Mouse (Mus musculus) midbrain, embryonic 14.5 days (tissue): ENCODE measurements around the gene Plp2. TPM values are rescaled to one million over a fixed set of nuclear protein-coding genes. Genes with fewer than 3 reads are reported as not detected.

Experiments used
- ATAC-seq: fragments of 200-750 bp; cut with Nextera tagmentation; 2 replicates; pipeline ENCODE4 v1.8.0; 2017; ENCODE audit warnings: moderate number of reproducible peaks, moderate library complexity; ENCODE audit not compliant: low FRiP score, low TSS enrichment
- DNase-seq: peaks from one replicate; pipeline ENCODE4 v3.0.0-alpha.2; 2015
- H3K27ac ChIP-seq: fragments of 300-500 bp; sonication (generic); replicated peaks from 2 replicates; pipeline ENCODE4 v1.5.1; 2014; ENCODE audit warnings: mild to moderate bottlenecking, low read depth, low read length, moderate library complexity
- H3K27me3 ChIP-seq: fragments of 300-500 bp; sonication (generic); 2 replicates; pipeline ENCODE4 v1.6.1; 2014; ENCODE audit warnings: low read length, control low read depth, mixed read lengths; ENCODE audit not compliant: control insufficient read depth, insufficient read depth
- H3K36me3 ChIP-seq: fragments of 300-500 bp; sonication (generic); 2 replicates; pipeline ENCODE4 v1.6.1; 2014; ENCODE audit warnings: low read length, control low read depth; ENCODE audit not compliant: control insufficient read depth, insufficient read depth
- H3K4me1 ChIP-seq: fragments of 300-500 bp; sonication (generic); 2 replicates; pipeline ENCODE4 v1.6.1; 2014; ENCODE audit warnings: mild to moderate bottlenecking, antibody characterized with exemption, low read length, control low read depth; ENCODE audit not compliant: control insufficient read depth, insufficient read depth
- H3K4me2 ChIP-seq: fragments of 300-500 bp; sonication (generic); 2 replicates; pipeline ENCODE4 v1.6.1; 2014; ENCODE audit warnings: mild to moderate bottlenecking, low read length, moderate library complexity
- H3K4me3 ChIP-seq: fragments of 300-500 bp; sonication (generic); replicated peaks from 2 replicates; pipeline ENCODE4 v1.5.1; 2014; ENCODE audit warnings: low read depth, low read length
- H3K9ac ChIP-seq: fragments of 300-500 bp; sonication (generic); replicated peaks from 2 replicates; pipeline ENCODE4 v1.6.1; 2014; ENCODE audit warnings: mild to moderate bottlenecking, low read length, moderate library complexity
- H3K9me3 ChIP-seq: fragments of 300-500 bp; sonication (generic); 2 replicates; pipeline ENCODE4 v1.6.1; 2016; ENCODE audit warnings: low read length, control low read depth, mixed read lengths; ENCODE audit not compliant: control insufficient read depth
- WGBS: fragments of 180-500 bp; shearing (Covaris S2); extraction: QIAGEN DNeasy Blood & Tissue Kit; methylation state at CpG from one replicate; pipeline ENCODE4 v1.1.7; 2014; 5-methylcytosine and 5-hydroxymethylcytosine counted together
- polyA plus RNA-seq: library from polyadenylated mRNA; unstranded; fragments of >200 nt; fragmentation: Nextera tagmentation; extraction: Ambion mirVana; gene quantifications from 2 replicates; pipeline ENCODE4 v1.2.1, GENCODE M21; 2014

Gene Plp2
- polyA plus RNA-seq, 1 experiment from 2014 or later = 22.4 TPM

DNA sequence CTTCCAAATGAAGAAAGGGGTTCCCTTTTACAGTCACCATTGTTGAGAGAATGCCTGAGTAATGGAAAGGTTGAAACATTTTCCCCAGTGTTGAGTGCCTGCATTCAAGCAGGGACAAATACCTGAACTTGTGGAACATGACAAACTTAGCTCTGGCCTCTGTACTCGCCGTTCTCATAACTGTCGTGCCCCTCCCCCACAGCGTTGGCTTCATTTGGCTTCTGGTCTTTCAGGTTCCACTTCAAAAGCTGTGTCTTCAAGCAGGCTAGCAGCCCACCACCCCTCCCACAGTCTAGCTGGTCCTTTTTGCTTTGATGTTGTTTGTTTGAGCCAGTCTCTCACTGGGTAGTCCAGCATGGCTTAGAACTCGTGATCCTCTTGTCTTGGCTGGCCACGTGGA, 1.5 kb upstream of the Plp2 start:
- H3K27ac ChIP-seq = no peak overlapping the region
- ATAC-seq (no peak), DNase-seq (no peak)
- no peaks in the 10 kb centered on the region for H3K36me3 ChIP-seq
- no peaks in the 10 kb centered on the region for H3K9me3 ChIP-seq
- H3K4me1 ChIP-seq = no peaks in the 10 kb centered on the region
- no peaks in the 10 kb centered on the region for H3K27me3 ChIP-seq
- 56% methylated on average over 6 of the region's 6 CpGs for WGBS
- no peak overlapping the region for H3K4me2 ChIP-seq
- H3K9ac ChIP-seq = no peak overlapping the region
- H3K4me3 ChIP-seq = no peak overlapping the region

DNA sequence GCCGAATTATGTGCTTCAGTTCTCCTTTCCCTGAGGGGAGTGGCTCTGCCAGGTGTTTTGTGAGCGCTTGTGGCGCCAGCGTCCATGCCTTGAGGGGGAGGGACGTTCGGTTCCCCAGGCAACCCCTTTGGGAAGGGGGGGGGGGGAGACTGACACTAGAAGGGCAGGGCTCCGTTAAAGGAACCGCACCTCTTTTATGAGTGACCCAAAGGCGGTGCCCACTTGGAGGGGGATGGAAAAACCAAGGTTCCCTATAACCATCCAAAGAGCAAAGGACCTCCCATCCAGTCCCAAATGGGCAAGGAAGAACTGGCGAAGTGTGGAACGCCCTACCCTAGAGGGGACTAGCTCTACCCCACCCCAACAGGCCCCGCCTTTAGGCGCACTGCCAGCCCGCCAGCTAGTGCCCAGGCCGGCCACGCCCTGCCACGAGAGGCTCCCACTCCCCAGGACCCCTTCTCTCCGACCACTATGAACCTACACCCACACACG, 754 bp downstream of the Plp2 start:
- Histone ChIP-seq H3K36me3 (no peaks in the 10 kb centered on the region), H3K9me3 (no peaks in the 10 kb centered on the region), H3K27ac (no peak overlapping the region), H3K4me1 (no peaks in the 10 kb centered on the region), H3K4me2 (peak overlapping the region; percentile 44), H3K27me3 (no peaks in the 10 kb centered on the region), H3K9ac (0 out of 2 replicates have a peak overlapping the region, but pooled peaks have one; percentile 9), H3K4me3 (peak overlapping the region; percentile 27)
- 20% methylated on average over 17 of the region's 19 CpGs for WGBS
- DNase-seq (peak; percentile 50), ATAC-seq (peak; percentile 59)

DNA sequence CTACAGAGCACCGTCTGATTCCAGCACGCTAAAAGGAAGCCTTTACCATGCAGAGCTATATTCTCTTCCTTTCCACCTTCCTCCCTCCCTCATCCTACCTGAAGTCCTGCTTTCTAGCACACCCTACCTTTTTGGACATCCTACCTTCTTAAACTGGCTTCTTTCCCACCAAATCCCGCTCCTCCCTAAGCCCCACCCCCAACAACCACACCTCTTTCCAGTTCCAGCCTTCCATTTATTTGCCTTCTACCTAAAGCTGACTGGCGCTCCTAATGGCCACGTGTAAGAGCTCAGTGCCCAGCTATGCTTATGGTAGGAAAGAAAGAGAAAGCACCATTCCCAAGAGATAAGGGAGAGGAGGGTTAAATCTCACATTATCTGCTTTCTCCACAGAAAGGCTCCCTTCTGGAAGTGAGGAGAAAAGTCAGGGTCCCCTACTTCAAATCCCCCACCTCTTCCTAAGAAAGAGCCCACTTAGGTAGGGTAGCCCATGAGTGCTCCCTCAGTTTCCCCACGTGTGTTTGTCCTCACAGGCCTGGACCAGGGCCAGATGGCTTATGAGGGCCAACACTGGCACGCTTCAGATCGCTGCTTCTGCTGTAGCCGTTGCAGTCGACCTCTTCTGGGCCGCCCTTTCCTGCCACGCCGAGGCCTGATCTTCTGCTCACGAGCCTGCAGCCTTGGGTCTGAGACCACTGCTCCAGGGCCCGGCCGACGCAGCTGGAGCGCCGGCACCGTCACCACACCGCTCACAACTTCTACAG, 5.3 kb downstream of the Plp2 start:
- H3K9me3 ChIP-seq = no peaks in the 10 kb centered on the region
- no peak overlapping the region for H3K27ac ChIP-seq
- H3K9ac ChIP-seq = no peak overlapping the region
- 73% methylated on average over 21 of the region's 21 CpGs for WGBS
- DNase-seq (no peak), ATAC-seq (no peak)
- no peaks in the 10 kb centered on the region for H3K4me1 ChIP-seq
- no peaks in the 10 kb centered on the region for H3K36me3 ChIP-seq
- no peak overlapping the region for H3K4me2 ChIP-seq
- no peak overlapping the region for H3K4me3 ChIP-seq
- no peaks in the 10 kb centered on the region for H3K27me3 ChIP-seq

DNA sequence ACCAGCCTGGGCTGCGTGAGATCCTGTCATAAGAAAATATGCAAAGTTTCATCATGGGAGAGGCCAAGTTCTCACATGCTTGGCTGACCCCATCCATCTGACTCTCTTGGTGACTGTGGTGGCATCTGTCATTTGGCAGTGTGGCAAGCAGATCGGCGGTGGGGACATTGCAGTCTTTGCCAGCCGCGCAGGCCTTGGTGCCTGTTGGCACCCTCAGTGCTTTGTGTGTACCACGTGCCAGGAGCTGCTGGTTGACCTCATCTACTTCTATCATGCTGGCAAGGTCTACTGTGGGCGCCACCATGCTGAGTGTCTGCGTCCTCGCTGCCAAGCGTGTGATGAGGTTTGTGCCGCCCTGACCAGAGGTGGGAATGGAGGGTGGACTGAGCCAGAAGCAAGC, 6.4 kb downstream of the Plp2 start:
- H3K27ac ChIP-seq = no peak overlapping the region
- H3K9me3 ChIP-seq = no peaks in the 10 kb centered on the region
- H3K9ac ChIP-seq = no peak overlapping the region
- 87% methylated on average over 11 of the region's 11 CpGs for WGBS
- H3K4me1 ChIP-seq = no peaks in the 10 kb centered on the region
- H3K27me3 ChIP-seq = no peaks in the 10 kb centered on the region
- DNase-seq (no peak), ATAC-seq (no peak)
- no peak overlapping the region for H3K4me2 ChIP-seq
- H3K4me3 ChIP-seq = no peak overlapping the region
- H3K36me3 ChIP-seq = no peaks in the 10 kb centered on the region

GRCm38 (mm10) chrX:7662936-7663335, 8.3 kb downstream of the Plp2 start:
- Histone ChIP-seq H3K9ac (no peak overlapping the region), H3K4me1 (0 out of 2 replicates have a peak, but pooled peaks cover 4% of the 10 kb centered on the region), H3K9me3 (no peaks in the 10 kb centered on the region), H3K27me3 (no peaks in the 10 kb centered on the region), H3K27ac (no peak overlapping the region), H3K36me3 (no peaks in the 10 kb centered on the region), H3K4me2 (no peak overlapping the region), H3K4me3 (no peak overlapping the region)
- DNase-seq (no peak), ATAC-seq (no peak)
- whole genome bisulfite sequencing = 82% methylated on average over 3 of the region's 3 CpGs

DNA sequence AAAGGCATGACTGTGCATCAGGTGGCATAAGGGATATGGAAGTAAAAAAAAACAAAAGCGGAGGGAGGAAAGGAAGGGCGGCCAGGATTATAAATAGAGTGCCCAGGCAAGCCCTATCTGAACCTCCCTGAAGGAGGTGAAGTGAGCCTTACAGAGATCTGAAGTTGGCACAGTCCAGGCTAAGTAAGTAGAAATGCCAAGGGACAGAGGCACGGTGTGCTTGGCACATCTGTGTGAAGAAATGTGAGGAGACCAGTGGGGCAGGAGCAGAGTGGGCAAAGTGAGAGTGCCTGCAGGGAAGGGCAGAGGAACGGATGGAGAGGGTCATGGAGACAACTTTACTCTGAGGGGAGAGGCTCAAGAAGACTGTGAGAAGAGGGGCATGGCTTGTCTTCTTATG, 10.1 kb downstream of the Plp2 start:
- H3K27me3 ChIP-seq = no peaks in the 10 kb centered on the region
- no peak for ATAC-seq

DNA sequence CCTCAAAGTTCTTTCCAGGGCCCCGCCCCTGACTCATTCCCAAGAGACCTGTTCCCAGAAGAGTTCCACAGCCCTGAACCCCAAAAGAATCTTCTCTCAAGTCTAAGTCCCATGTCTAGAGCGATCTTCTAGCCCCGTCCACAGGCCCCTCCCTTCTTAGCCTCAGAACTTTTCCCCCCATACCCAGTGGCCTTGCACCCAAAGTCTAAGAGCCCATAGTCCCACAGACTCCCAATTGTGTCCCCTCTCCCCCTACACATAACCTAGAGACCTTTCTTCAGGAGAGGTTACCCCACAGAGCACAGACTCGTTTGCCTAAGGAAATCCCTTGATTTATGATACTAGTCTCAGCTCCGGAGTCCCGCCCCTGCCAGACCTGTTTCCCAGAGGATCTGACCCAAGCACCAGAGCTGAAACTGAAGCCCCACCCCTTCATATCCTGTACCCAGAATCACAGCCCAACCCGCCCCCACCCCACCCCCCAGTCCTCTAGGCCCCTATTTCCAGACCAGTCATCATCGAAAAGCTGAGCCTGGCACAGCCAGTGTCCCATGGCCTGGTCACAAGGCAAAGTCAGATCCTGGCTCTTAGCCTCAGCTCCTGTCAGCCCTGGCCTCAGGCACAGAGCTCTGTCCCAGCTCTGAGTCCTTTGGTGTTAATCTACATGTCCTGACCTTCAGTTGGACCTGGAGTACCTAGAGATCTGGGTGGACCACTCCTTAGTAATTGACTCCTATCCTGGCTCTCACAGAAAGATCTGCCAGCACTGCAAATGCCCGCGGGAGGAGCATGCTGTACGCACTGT, 12.2 kb downstream of the Plp2 start:
- no peak for ATAC-seq
- Histone ChIP-seq H3K36me3 (no peaks in the 10 kb centered on the region), H3K4me3 (no peak overlapping the region), H3K9ac (no peak overlapping the region), H3K4me1 (0 out of 2 replicates have a peak, but pooled peaks cover 4% of the 10 kb centered on the region), H3K27me3 (no peaks in the 10 kb centered on the region), H3K27ac (no peak overlapping the region), H3K9me3 (no peaks in the 10 kb centered on the region), H3K4me2 (no peak overlapping the region)
- 62% methylated on average over 11 of the region's 11 CpGs for WGBS
- no peak for DNase-seq

More for the DNA sequence above, 10.1 kb downstream of the Plp2 start:
- Histone ChIP-seq H3K4me2 (no peak overlapping the region), H3K9me3 (no peaks in the 10 kb centered on the region), H3K4me1 (0 out of 2 replicates have a peak, but pooled peaks cover 4% of the 10 kb centered on the region), H3K27ac (no peak overlapping the region), H3K36me3 (no peaks in the 10 kb centered on the region), H3K9ac (no peak overlapping the region), H3K4me3 (no peak overlapping the region)
- no peak for DNase-seq
- 81% methylated on average over 4 of the region's 4 CpGs for WGBS

DNA sequence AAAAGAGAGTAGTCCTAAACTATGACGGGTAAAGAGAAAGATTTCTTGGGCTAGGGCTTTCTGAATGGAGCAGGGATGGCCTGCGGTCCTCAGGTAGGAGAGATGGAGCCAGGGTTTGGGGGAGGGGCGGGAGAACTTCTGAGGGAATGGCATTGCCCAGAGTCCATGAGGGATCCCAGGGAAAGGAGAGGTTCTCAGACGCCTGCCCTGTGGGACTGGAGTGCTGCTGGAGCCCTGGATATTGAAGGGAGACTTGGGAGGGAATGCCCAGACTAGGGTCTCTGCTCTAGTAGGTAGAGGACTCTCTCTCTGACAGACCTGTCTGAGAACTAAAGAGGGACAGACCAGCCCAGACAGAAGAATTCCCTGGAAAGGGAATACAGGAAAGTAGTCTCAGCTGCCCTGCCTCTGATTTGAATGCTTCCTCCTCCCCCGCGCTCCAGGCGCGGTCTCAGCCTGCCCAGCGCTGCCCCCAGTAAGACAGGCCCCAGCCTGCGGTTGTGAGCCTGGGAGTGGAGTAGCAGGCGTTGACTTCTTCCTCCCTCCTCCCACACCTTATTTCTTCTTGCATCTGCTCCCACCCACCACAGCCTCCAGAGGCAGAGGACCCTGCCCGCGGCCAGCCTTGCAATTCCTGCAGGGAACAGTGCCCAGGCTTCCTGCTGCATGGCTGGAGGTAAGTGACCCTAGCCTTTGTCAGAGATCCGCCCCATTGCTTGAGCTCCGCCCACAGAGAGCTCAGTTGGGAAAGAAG, 13.0 kb downstream of the Plp2 start:
- H3K36me3 ChIP-seq = no peaks in the 10 kb centered on the region
- WGBS = 17% methylated on average over 15 of the region's 15 CpGs
- H3K27me3 ChIP-seq = no peaks in the 10 kb centered on the region
- H3K27ac ChIP-seq = no peak overlapping the region
- no peak overlapping the region for H3K4me3 ChIP-seq
- ATAC-seq = no peak
- DNase-seq = no peak
- no peak overlapping the region for H3K9ac ChIP-seq
- 0 out of 2 replicates have a peak, but pooled peaks cover 4% of the 10 kb centered on the region for H3K4me1 ChIP-seq
- peak overlapping the region; percentile 8; the same call in 1 of the 2 replicates for H3K4me2 ChIP-seq
- H3K9me3 ChIP-seq = no peaks in the 10 kb centered on the region
